Mouse (Mus musculus) kidney, adult 2 months (tissue): ENCODE data around the gene Susd4.

Experiments
- CTCF ChIP-seq: fragments of 200-500 bp; conservative IDR thresholded peaks from 2 replicates; pipeline ENCODE4 v1.5.1; 2011; ENCODE audit warnings: low read depth, mild to moderate bottlenecking, control low read depth, low read length, moderate library complexity, mixed read lengths; ENCODE audit not compliant: insufficient read depth, insufficient read length
- POLR2A ChIP-seq: fragments of 200-500 bp; IDR thresholded peaks from one replicate; pipeline ENCODE4 v1.6.1; 2011; ENCODE audit warnings: low read depth, low read length, control low read depth

DNA sequence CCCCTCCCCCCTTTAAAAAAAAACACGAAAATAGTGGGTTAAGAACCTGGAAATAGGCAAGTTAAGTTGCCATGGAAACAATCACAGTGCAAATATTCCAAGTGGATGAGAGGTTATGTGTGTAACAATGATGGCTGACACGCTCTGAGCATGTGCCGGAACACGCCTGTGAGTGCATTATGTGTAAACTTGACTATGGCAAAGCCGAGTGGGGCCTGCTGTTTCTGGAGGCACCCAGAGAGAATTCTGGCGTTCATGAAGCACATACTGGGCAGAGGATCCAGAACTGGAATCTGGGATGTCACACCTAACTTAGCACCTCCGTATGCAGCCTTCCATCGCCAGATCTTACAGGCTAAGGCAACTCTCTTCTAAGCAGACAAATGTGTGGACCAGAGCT, 10.0 kb upstream of the Susd4 start:
- TF ChIP-seq CTCF (no peak), POLR2A (no peak)
